Mouse (Mus musculus): ENCODE data around the gene Prnd. TPM values are rescaled to one million over a fixed set of nuclear protein-coding genes. Genes with fewer than 3 reads are reported as not detected.
A peak's percentile ranks its signal among the peaks of the same experiment; 100 is the strongest.

Gene Prnd
- polyA plus RNA-seq, 1 experiment from 2014 or later, result 3.2 TPM

GRCm38 (mm10) chr2:131980866-131981265, 30.2 kb downstream of the Prnd start:
- peak overlapping the region; percentile 43 for H3K4me2 ChIP-seq
- no peaks in the 10 kb centered on the region for H3K36me3 ChIP-seq (ENCODE audit: control insufficient read depth, insufficient read depth, low read length)
- H3K4me1 ChIP-seq (ENCODE audit: control insufficient read depth, insufficient read depth, low read length), result peaks cover 10% of the 10 kb centered on the region

GRCm38 (mm10) chr2:131982546-131983196, 32.0 kb downstream of the Prnd start:
- Histone ChIP-seq H3K27ac (ENCODE audit: low read depth, low read length) (no peak overlapping the region), H3K4me3 (ENCODE audit: low read depth, low read length) (no peak overlapping the region), H3K4me1 (ENCODE audit: control insufficient read depth, insufficient read depth, low read length) (peaks cover 10% of the 10 kb centered on the region), H3K9me3 (replicated peaks; ENCODE audit: control insufficient read depth, low read length) (no peaks in the 10 kb centered on the region), H3K9ac (ENCODE audit: low read depth, low read length) (no peak overlapping the region), H3K4me2 (no peak overlapping the region), H3K36me3 (ENCODE audit: control insufficient read depth, insufficient read depth, low read length) (no peaks in the 10 kb centered on the region), H3K27me3 (ENCODE audit: control insufficient read depth, insufficient read depth, low read length) (no peaks in the 10 kb centered on the region)
- no peak for ATAC-seq (replicated peaks; ENCODE audit: insufficient number of reproducible peaks, low FRiP score, low TSS enrichment)
- 14% methylated on average over 6 of the region's 6 CpGs for WGBS (ENCODE audit: insufficient replicate concordance)

More at GRCm38 (mm10) chr2:131980866-131981265, 30.2 kb downstream of the Prnd start:
- Histone ChIP-seq H3K27ac (ENCODE audit: low read depth, low read length) (peak overlapping the region; percentile 29; the same call in 1 of the 2 replicates), H3K4me3 (ENCODE audit: low read depth, low read length) (no peak overlapping the region), H3K9ac (ENCODE audit: low read depth, low read length) (peak overlapping the region; percentile 23; the same call in 1 of the 2 replicates), H3K9me3 (replicated peaks; ENCODE audit: control insufficient read depth, low read length) (no peaks in the 10 kb centered on the region), H3K27me3 (ENCODE audit: control insufficient read depth, insufficient read depth, low read length) (no peaks in the 10 kb centered on the region)
- ATAC-seq (replicated peaks; ENCODE audit: insufficient number of reproducible peaks, low FRiP score, low TSS enrichment), result no peak; the same call in 1 of the 2 replicates
- 11% methylated on average over 9 of the region's 9 CpGs for WGBS (ENCODE audit: insufficient replicate concordance)

- H3K4me2 ChIP-seq, result no peak overlapping the region
- no peak overlapping the region for H3K4me3 ChIP-seq (ENCODE audit: low read depth, low read length)
- WGBS (ENCODE audit: insufficient replicate concordance), result 41% methylated on average over 3 of the region's 3 CpGs
- no peaks in the 10 kb centered on the region for H3K27me3 ChIP-seq (ENCODE audit: control insufficient read depth, insufficient read depth, low read length)
- no peaks in the 10 kb centered on the region for H3K9me3 ChIP-seq (replicated peaks; ENCODE audit: control insufficient read depth, low read length)
- H3K27ac ChIP-seq (ENCODE audit: low read depth, low read length), result no peak overlapping the region
- no peaks in the 10 kb centered on the region for H3K36me3 ChIP-seq (ENCODE audit: control insufficient read depth, insufficient read depth, low read length)
- no peak overlapping the region for H3K9ac ChIP-seq (ENCODE audit: low read depth, low read length)
- 0 out of 2 replicates have a peak, but pooled peaks cover 3% of the 10 kb centered on the region for H3K4me1 ChIP-seq (ENCODE audit: control insufficient read depth, insufficient read depth, low read length)
- ATAC-seq (replicated peaks; ENCODE audit: insufficient number of reproducible peaks, low FRiP score, low TSS enrichment), result no peak
Observed at GRCm38 (mm10) chr2:131987950-131988349, 37.3 kb downstream of the Prnd start.

- no peak overlapping the region for H3K27ac ChIP-seq (ENCODE audit: low read depth, low read length)
- no peak overlapping the region for H3K4me3 ChIP-seq (ENCODE audit: low read depth, low read length)
- ATAC-seq (replicated peaks; ENCODE audit: insufficient number of reproducible peaks, low FRiP score, low TSS enrichment), result no peak
- peaks cover 6% of the 10 kb centered on the region; the same call in 1 of the 2 replicates for H3K4me1 ChIP-seq (ENCODE audit: control insufficient read depth, insufficient read depth, low read length)
- H3K9ac ChIP-seq (ENCODE audit: low read depth, low read length), result no peak overlapping the region
- no peaks in the 10 kb centered on the region for H3K36me3 ChIP-seq (ENCODE audit: control insufficient read depth, insufficient read depth, low read length)
- no peaks in the 10 kb centered on the region for H3K27me3 ChIP-seq (ENCODE audit: control insufficient read depth, insufficient read depth, low read length)
- H3K9me3 ChIP-seq (replicated peaks; ENCODE audit: control insufficient read depth, low read length), result no peaks in the 10 kb centered on the region
- H3K4me2 ChIP-seq, result no peak overlapping the region
- 76% methylated on average over 2 of the region's 2 CpGs for WGBS (ENCODE audit: insufficient replicate concordance)
Observed at GRCm38 (mm10) chr2:131988550-131988949, 37.9 kb downstream of the Prnd start.

- Histone ChIP-seq H3K9me3 (replicated peaks; ENCODE audit: control insufficient read depth, low read length) (no peaks in the 10 kb centered on the region), H3K4me2 (no peak overlapping the region), H3K4me1 (ENCODE audit: control insufficient read depth, insufficient read depth, low read length) (peaks cover 10% of the 10 kb centered on the region; the same call in 1 of the 2 replicates), H3K27me3 (ENCODE audit: control insufficient read depth, insufficient read depth, low read length) (no peaks in the 10 kb centered on the region), H3K36me3 (ENCODE audit: control insufficient read depth, insufficient read depth, low read length) (no peaks in the 10 kb centered on the region), H3K9ac (ENCODE audit: low read depth, low read length) (no peak overlapping the region), H3K27ac (ENCODE audit: low read depth, low read length) (no peak overlapping the region), H3K4me3 (ENCODE audit: low read depth, low read length) (no peak overlapping the region)
- WGBS (ENCODE audit: insufficient replicate concordance), result 84% methylated on average over 2 of the region's 2 CpGs
- ATAC-seq (replicated peaks; ENCODE audit: insufficient number of reproducible peaks, low FRiP score, low TSS enrichment), result no peak
Observed at GRCm38 (mm10) chr2:131992487-131992886, 41.8 kb downstream of the Prnd start.

- H3K4me1 ChIP-seq (ENCODE audit: control insufficient read depth, insufficient read depth, low read length), result peaks cover 10% of the 10 kb centered on the region; the same call in 1 of the 2 replicates
- H3K36me3 ChIP-seq (ENCODE audit: control insufficient read depth, insufficient read depth, low read length), result no peaks in the 10 kb centered on the region
- no peaks in the 10 kb centered on the region for H3K27me3 ChIP-seq (ENCODE audit: control insufficient read depth, insufficient read depth, low read length)
- 68% methylated on average over 4 of the region's 4 CpGs for WGBS (ENCODE audit: insufficient replicate concordance)
- H3K4me3 ChIP-seq (ENCODE audit: low read depth, low read length), result no peak overlapping the region
- no peak overlapping the region for H3K27ac ChIP-seq (ENCODE audit: low read depth, low read length)
- no peak overlapping the region for H3K9ac ChIP-seq (ENCODE audit: low read depth, low read length)
- H3K4me2 ChIP-seq, result no peak overlapping the region
- no peaks in the 10 kb centered on the region for H3K9me3 ChIP-seq (replicated peaks; ENCODE audit: control insufficient read depth, low read length)
- no peak for ATAC-seq (replicated peaks; ENCODE audit: insufficient number of reproducible peaks, low FRiP score, low TSS enrichment)
Observed at GRCm38 (mm10) chr2:131993151-131993550, 42.5 kb downstream of the Prnd start.

- H3K9ac ChIP-seq (ENCODE audit: low read depth, low read length), result no peak overlapping the region
- H3K9me3 ChIP-seq (replicated peaks; ENCODE audit: control insufficient read depth, low read length), result no peaks in the 10 kb centered on the region
- no peak for ATAC-seq (replicated peaks; ENCODE audit: insufficient number of reproducible peaks, low FRiP score, low TSS enrichment)
- H3K4me1 ChIP-seq (ENCODE audit: control insufficient read depth, insufficient read depth, low read length), result peaks cover 10% of the 10 kb centered on the region; the same call in 1 of the 2 replicates
- no peaks in the 10 kb centered on the region for H3K36me3 ChIP-seq (ENCODE audit: control insufficient read depth, insufficient read depth, low read length)
- H3K4me2 ChIP-seq, result peak overlapping the region; percentile 19
- no peak overlapping the region for H3K4me3 ChIP-seq (ENCODE audit: low read depth, low read length)
- no peak overlapping the region for H3K27ac ChIP-seq (ENCODE audit: low read depth, low read length)
- H3K27me3 ChIP-seq (ENCODE audit: control insufficient read depth, insufficient read depth, low read length), result no peaks in the 10 kb centered on the region
- WGBS (ENCODE audit: insufficient replicate concordance), result 37% methylated on average over 14 of the region's 14 CpGs
Observed at GRCm38 (mm10) chr2:131993563-131994088, 43.0 kb downstream of the Prnd start.

GRCm38 (mm10) chr2:131994971-131995370, 44.3 kb downstream of the Prnd start:
- Histone ChIP-seq H3K9me3 (replicated peaks; ENCODE audit: control insufficient read depth, low read length) (no peaks in the 10 kb centered on the region), H3K27ac (ENCODE audit: low read depth, low read length) (no peak overlapping the region), H3K36me3 (ENCODE audit: control insufficient read depth, insufficient read depth, low read length) (no peaks in the 10 kb centered on the region), H3K4me2 (no peak overlapping the region), H3K27me3 (ENCODE audit: control insufficient read depth, insufficient read depth, low read length) (no peaks in the 10 kb centered on the region), H3K9ac (ENCODE audit: low read depth, low read length) (no peak overlapping the region), H3K4me1 (ENCODE audit: control insufficient read depth, insufficient read depth, low read length) (peaks cover 10% of the 10 kb centered on the region; the same call in 1 of the 2 replicates), H3K4me3 (ENCODE audit: low read depth, low read length) (no peak overlapping the region)
- no peak for ATAC-seq (replicated peaks; ENCODE audit: insufficient number of reproducible peaks, low FRiP score, low TSS enrichment)
- 90% methylated on average over 6 of the region's 6 CpGs for WGBS (ENCODE audit: insufficient replicate concordance)
